Mouse (Mus musculus) olfactory bulb, adult 2 months (tissue): ENCODE measurements around the gene Pcgf3.

ENCODE experiments used
- CTCF ChIP-seq: fragments of 200-500 bp; IDR thresholded peaks from 2 replicates; pipeline ENCODE4 v1.5.1; 2012; ENCODE audit warnings: low read depth, mild to moderate bottlenecking, low read length, moderate library complexity; ENCODE audit not compliant: insufficient read depth
- POLR2A ChIP-seq: fragments of 200-500 bp; IDR thresholded peaks from 2 replicates; pipeline ENCODE4 v1.6.1; 2012; ENCODE audit warnings: mild to moderate bottlenecking, low read depth, low read length, moderate library complexity; ENCODE audit not compliant: insufficient read depth

DNA sequence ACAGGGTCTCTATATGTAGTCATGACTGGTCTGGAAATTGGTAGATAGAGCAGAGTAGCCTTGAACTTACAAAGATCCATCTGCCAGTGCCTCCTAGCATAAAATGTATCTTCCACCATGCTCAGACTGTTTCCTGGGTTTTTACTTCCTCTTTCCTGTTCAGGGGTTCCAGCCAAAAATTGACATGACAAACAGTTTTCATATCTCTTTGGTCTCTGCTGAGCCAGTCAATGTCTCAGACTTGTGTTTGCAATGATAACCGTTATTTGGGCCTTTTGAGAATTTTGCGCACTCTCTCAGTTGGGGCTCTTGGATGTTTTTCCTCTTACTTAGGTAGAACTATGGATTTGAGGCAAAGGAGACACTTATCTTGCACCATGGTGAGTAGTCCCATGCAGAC is 73.2 kb downstream of the Pcgf3 start:
- TF ChIP-seq CTCF: no peak
- no peak for TF ChIP-seq POLR2A
